Mouse (Mus musculus) macrophage (primary cell): ENCODE results near the gene Faap100. TPM values are rescaled to one million over a fixed set of nuclear protein-coding genes. Genes with fewer than 3 reads are reported as not detected.
"Not testable (repeated sequence)": the region's sequence is repeated elsewhere in the genome, so short reads cannot be mapped to it uniquely, and the experiment has no call there.

Experiments
- H3K27ac ChIP-seq: fragments of 350-480 bp; formaldehyde crosslinking; 2 replicates; pipeline ENCODE4 v1.9.0; 2021
- H3K36me3 ChIP-seq: fragments of 350-480 bp; formaldehyde crosslinking; 2 replicates; pipeline ENCODE4 v1.9.0; 2021; ENCODE audit errors: inconsistent target
- H3K4me3 ChIP-seq: fragments of 350-480 bp; formaldehyde crosslinking; 2 replicates; pipeline ENCODE4 v1.9.0; 2021; ENCODE audit errors: inconsistent target
- H3K79me2 ChIP-seq: fragments of 350-480 bp; formaldehyde crosslinking; 2 replicates; pipeline ENCODE4 v1.9.0; 2021; ENCODE audit errors: inconsistent target
- WGBS: methylation state at CpG from one replicate; pipeline ENCODE4 v1.1.7; 2026; ENCODE audit warnings: inconsistent platforms; ENCODE audit not compliant: missing documents; 5-methylcytosine and 5-hydroxymethylcytosine counted together
- polyA plus RNA-seq: library from polyadenylated mRNA; stranded (reverse); fragments of 250-400 nt; gene quantifications from 3 replicates; pipeline ENCODE4 v1.2.4, GENCODE M21; 2018; ENCODE audit warnings: inconsistent platforms

Gene Faap100
- polyA plus RNA-seq, 1 experiment from 2014 or later = 3.8 TPM

GRCm38 (mm10) chr11:120362891-120363290 is 15.7 kb downstream of the Faap100 start:
- Histone ChIP-seq H3K36me3 (no peaks in the 10 kb centered on the region), H3K4me3 (no peak overlapping the region), H3K79me2 (no peaks in the 10 kb centered on the region), H3K27ac (no peak overlapping the region)
- WGBS = 90% methylated on average over 6 of the region's 6 CpGs

GRCm38 (mm10) chr11:120361295-120361694 is 17.3 kb downstream of the Faap100 start, which contains the start of gene Fscn2:
TSS of gene Fscn2 (plus strand) at chr11:120361534.
- H3K79me2 ChIP-seq = no peaks in the 10 kb centered on the region
- H3K4me3 ChIP-seq = no peak within 1 kb of the TSS
- H3K36me3 ChIP-seq = no peaks in the 10 kb centered on the region
- H3K27ac ChIP-seq = no peak within 1 kb of the TSS
- 92% methylated on average over 10 of the region's 10 CpGs for WGBS

DNA sequence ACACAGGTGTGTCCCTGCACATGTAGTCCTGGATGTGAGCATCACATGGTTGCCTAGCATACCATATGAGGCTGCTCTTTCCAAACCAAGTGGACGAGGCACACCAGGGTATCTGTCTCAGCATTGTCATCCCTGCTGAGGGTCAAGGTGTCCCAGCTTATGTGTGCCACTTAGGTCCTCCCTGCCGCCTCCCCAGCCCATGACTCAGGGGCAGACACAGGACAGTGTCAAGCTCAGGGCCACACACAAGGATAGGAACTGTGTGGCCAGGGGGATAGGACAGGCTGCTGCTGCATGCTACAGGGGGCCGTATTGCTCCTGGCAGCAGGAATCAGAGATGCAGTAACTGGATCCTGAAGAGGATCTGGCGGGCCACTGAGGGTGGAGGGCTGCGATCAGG is 17.8 kb downstream of the Faap100 start:
- 97% methylated on average over 5 of the region's 5 CpGs for WGBS
- H3K27ac ChIP-seq = no peak overlapping the region
- H3K36me3 ChIP-seq = no peaks in the 10 kb centered on the region
- H3K4me3 ChIP-seq = no peak overlapping the region
- no peaks in the 10 kb centered on the region for H3K79me2 ChIP-seq

GRCm38 (mm10) chr11:120360062-120360461 is 18.5 kb downstream of the Faap100 start:
- WGBS = 26% methylated on average over 8 of the region's 8 CpGs
- no peak overlapping the region for H3K4me3 ChIP-seq
- H3K79me2 ChIP-seq = no peaks in the 10 kb centered on the region

DNA sequence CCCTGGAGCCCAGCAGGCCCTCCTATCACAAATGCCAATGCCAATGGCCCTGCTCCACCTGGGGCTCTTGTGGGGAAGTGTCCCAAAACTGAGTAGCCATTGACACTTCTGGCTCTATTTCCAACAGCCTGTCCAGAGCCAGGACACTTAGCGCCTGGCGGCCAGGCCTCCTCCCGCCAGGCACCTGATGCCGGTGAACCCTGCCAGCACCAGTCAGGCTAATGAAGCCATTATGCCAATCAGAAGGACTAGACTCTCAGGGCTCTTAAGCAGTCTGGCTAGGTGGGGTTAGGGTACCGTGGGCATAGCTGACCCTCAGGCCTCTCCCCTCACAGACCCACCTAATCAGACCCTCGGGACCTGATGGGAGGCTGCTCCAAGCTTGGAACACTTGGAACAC is 19.2 kb downstream of the Faap100 start:
- 95% methylated on average over 6 of the region's 6 CpGs for WGBS
- Histone ChIP-seq H3K4me3 (no peak overlapping the region), H3K27ac (no peak overlapping the region), H3K36me3 (no peaks in the 10 kb centered on the region), H3K79me2 (no peaks in the 10 kb centered on the region)

More at GRCm38 (mm10) chr11:120360062-120360461, 18.5 kb downstream of the Faap100 start:
- Histone ChIP-seq H3K36me3 (no peaks in the 10 kb centered on the region), H3K27ac (no peak overlapping the region)

DNA sequence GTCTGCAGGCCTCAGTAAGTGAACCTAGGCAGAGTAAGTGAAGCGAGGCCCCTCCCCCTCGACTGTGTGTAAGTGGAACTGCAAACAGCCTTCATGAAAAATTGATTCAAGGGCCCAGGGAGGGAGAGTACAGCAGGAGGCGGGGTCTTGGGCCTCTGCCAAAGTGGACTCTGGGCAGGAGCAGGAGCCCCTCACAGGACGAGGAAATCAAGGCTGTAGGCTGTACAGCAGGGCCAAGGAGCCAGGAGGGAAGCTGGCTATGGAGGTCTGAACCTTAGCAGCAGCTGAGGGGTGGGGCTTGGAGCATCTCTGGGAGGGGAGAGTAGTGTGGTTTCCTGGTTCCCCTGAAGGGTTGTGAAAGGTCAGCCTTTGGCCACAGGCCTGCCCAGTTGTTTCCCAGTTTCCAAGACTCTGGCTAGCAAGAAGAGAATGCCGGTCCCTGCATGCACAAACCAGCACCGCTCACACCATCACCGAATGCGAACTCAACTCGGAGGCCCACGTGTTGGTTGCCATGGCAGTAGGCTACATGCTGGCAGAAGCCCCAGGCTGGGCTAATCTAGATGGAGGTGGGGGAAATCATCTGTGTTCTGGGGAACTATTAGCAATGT is 20.7 kb downstream of the Faap100 start:
- Histone ChIP-seq H3K79me2 (no peaks in the 10 kb centered on the region), H3K4me3 (no peak overlapping the region), H3K27ac (no peak overlapping the region), H3K36me3 (no peaks in the 10 kb centered on the region)
- WGBS = 31% methylated on average over 10 of the region's 10 CpGs

- 96% methylated on average over 4 of the region's 4 CpGs for WGBS
- peaks cover 3% of the 10 kb centered on the region; the same call in 1 of the 2 replicates for H3K79me2 ChIP-seq
- H3K27ac ChIP-seq = no peak overlapping the region
- H3K4me3 ChIP-seq = no peak overlapping the region
- H3K36me3 ChIP-seq = no peaks in the 10 kb centered on the region
These were observed 21.7 kb downstream of the Faap100 start for GRCm38 (mm10) chr11:120356900-120357299.

- Histone ChIP-seq H3K4me3 (no peak overlapping the region), H3K79me2 (peaks cover 8% of the 10 kb centered on the region; the same call in 1 of the 2 replicates), H3K27ac (no peak overlapping the region), H3K36me3 (no peaks in the 10 kb centered on the region)
- WGBS = 93% methylated on average over 15 of the region's 15 CpGs
These were observed 22.2 kb downstream of the Faap100 start for GRCm38 (mm10) chr11:120356319-120356840.

- H3K79me2 ChIP-seq = peaks cover 12% of the 10 kb centered on the region; the same call in 1 of the 2 replicates
- no peaks in the 10 kb centered on the region for H3K36me3 ChIP-seq
- WGBS = 73% methylated on average over 5 of the region's 5 CpGs
- peak overlapping the region; percentile 92; the same call in 1 of the 2 replicates for H3K27ac ChIP-seq
- no peak overlapping the region for H3K4me3 ChIP-seq
These were observed 23.1 kb downstream of the Faap100 start for GRCm38 (mm10) chr11:120355277-120356039.

DNA sequence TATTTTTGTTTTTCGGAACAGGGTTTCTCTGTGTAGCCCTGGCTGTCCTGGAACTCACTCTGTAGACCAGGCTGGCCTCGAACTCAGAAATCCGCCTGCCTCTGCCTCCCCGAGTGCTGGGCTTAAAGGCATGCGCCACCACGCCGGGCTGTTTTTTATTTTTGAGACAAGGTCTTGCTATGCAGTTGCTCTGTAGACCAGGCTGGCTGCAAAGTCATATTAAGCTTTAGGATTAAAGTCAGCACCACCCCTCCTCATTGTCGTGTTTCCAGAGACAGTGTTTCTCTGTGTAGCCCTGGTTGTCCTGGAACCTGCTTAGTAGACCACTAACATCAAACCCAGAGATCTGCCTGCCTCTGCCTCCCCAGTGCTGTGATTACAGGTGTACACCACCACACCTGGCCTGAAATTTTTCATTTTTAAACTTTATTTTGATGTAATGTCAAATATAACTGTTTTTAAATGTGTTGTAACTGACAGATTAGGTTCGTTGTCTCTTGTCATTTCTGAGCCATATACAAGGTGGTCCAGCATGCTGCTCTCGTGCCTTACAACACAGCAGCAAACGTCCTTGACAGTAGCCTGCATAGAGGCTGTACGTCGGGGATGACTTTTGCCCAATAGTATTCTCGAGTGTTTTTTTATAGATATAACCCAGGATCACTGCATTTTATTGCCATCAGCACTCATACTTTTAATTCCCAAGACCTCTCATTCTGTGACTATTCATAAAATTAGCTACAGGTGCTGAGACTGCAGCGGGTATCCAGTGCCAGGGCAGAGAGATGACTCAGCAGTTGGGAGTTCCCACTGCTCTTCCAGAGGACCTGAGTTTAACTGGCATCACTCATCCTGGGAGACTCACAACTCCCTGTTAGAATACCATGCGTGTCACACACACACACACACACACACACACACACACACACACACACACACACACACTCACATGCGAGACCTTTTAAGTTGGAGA is 24.0 kb downstream of the Faap100 start:
- Histone ChIP-seq H3K4me3 (no peak overlapping the region), H3K36me3 (no peaks in the 10 kb centered on the region), H3K79me2 (peaks cover 13% of the 10 kb centered on the region; the same call in 1 of the 2 replicates), H3K27ac (peak overlapping the region; percentile 92)
- 83% methylated on average over 17 of the region's 17 CpGs for WGBS

- peaks cover 22% of the 10 kb centered on the region; the same call in 1 of the 2 replicates for H3K79me2 ChIP-seq
- H3K27ac ChIP-seq = peak overlapping the region; percentile 92
- 1% methylated on average over 26 of the region's 26 CpGs for WGBS
- no peak overlapping the region for H3K4me3 ChIP-seq
- H3K36me3 ChIP-seq = no peaks in the 10 kb centered on the region
These were observed 24.9 kb downstream of the Faap100 start for GRCm38 (mm10) chr11:120353500-120354303.

- Histone ChIP-seq H3K4me3 (no peak overlapping the region; the same call in 1 of the 2 replicates), H3K36me3 (no peaks in the 10 kb centered on the region), H3K27ac (peak overlapping the region; percentile 92), H3K79me2 (peaks cover 25% of the 10 kb centered on the region)
- WGBS = 39% methylated on average over 13 of the region's 13 CpGs
These were observed 25.8 kb downstream of the Faap100 start for GRCm38 (mm10) chr11:120352571-120353290.

DNA sequence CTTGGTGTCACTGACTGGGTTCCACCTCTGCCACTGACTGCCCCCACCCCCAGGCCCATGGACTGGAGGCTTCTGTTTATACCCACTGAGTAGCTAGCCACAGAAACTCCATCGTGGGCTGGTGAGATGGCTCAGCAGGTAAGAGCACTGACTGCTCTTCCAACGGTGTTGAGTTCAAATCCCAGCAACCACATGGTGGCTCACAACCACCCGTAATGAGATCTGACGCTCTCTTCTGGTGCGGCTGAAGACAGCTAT is 26.5 kb downstream of the Faap100 start:
- WGBS = 82% methylated on average over 5 of the region's 5 CpGs
- H3K27ac ChIP-seq = peak overlapping the region; percentile 92

More for the DNA sequence above, 26.5 kb downstream of the Faap100 start:
- not testable (repeated sequence) for H3K36me3 ChIP-seq, H3K4me3 ChIP-seq
- H3K79me2 ChIP-seq = peaks cover 32% of the 10 kb centered on the region
